Mouse (Mus musculus) right cerebral cortex, adult 2 months (tissue): ENCODE measurements at regions not wholly inside any gene's neighbourhood (a gene's known extent, or its start where the extent isn't known, plus 50 kb on each side); places are given as distances from the start of the nearest gene placed in this dataset.

Experiments used
- DNase-seq, 2 experiments: peaks; one replicate each; pipeline ENCODE4 v3.0.0; 2021 to 2022; ENCODE audit warnings: low spot score in 2 of 2

DNA sequence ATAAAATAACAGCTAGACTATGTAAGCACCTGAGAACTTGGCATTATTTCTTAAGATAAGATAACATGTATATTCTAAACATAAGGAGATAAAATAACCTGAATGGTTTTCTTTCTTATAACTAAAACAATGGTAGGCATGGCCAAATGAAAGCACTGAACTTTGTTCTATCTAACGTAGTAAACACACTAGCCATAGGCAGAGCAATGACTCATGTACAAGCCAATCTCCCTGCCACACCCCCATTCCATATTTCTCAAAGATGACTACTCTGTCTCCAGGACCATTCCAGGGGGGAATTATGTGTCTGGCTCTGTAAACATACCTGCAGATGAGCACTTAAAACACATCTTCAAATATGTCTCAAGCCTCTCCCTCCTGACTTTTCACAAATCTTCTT is 80.6 kb upstream of the Slc7a11 start:
- no peak for DNase-seq

DNA sequence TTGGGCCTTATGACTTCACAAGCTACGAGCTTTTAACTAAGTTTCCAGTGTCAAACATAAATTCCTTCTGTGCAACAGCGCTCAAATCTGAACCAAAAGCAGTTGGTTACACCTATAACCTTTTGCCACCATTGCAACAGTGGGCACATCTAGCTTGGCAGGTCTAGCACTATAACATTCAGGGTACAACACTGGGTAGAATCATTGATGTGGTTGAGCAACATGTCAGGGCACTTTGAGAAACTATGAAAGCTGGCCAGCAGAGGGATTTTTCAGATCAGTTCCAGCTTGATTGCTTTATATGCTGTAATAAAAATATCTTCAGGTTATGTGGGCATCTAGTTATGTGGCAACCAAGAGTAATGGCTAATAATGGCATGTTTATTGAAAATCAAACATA is 63.8 kb upstream of the Slc7a11 start:
- DNase-seq = no peak
